9 mouse cellular contexts compared by ENCODE assay signal in the genomic region with DNA sequence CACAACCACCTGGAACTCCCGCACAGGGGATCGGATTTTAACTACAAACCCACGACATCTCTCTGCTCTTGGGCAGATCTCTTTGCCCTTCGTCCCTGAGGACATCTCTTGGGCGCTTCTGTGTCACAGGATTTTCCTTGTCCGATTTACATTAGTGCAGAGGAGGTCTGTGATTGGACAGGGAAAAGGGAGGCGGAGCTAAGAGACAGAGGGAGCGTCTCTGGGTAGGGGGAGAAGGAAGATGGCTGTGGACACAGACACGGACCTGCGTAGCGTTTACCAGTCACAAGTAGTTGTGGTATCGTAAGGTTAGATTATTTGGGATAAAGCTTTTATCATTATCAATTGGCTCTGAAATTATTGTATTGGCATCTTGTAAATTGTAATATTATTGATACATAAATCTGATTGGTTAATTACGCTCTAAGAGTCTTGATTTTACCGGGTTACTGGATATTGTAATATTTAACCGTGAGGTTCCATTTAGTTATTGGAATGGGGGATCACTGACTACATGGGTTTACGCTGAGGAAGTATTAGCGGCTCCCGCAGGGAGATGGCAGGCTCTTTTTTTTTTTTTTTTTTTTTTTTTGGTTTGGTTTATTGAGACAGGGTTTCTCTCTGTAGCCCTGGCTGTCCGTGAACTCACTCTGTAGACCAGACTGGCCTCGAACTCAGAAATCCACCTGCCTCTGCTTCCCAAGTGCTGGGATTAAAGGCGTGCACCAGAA. TPM values are rescaled to one million over a fixed set of nuclear protein-coding genes. Genes with fewer than 3 reads are reported as not detected.
A peak's percentile ranks its signal among the peaks of the same experiment; 100 is the strongest.
DNase-seq lines count a peak whose midpoint lies in the region; ATAC-seq lines count a peak whose summit lies in the region.
"Had no signal": no experiment of that assay in that cellular context is flagged by ENCODE, and none has a peak within 500 bp of the region (broad histone marks: within the 10 kb centered on the region; RNA-seq: fewer than 3 reads in every experiment).

No protein-coding gene starts in this region.

- H3K9me3 ChIP-seq in liver, embryonic 12.5 days (replicated peaks): no peaks in the 10 kb centered on the region
- no peaks in the 10 kb centered on the region for H3K9me3 ChIP-seq in embryonic facial prominence, embryonic 15.5 days (replicated peaks)
- H3K9me3 ChIP-seq in limb, embryonic 12.5 days: no peaks in the 10 kb centered on the region
- no peaks in the 10 kb centered on the region for H3K9me3 ChIP-seq in stomach, embryonic 15.5 days

- no peak for ATAC-seq in liver, embryonic 12.5 days
- no peak for ATAC-seq in embryonic facial prominence, embryonic 15.5 days (ENCODE audit: insufficient number of reproducible peaks, low FRiP score, low TSS enrichment, low read depth)
- ATAC-seq in limb, embryonic 12.5 days (ENCODE audit: insufficient number of reproducible peaks, insufficient read depth, low FRiP score, low TSS enrichment, low read depth): no peak
- ATAC-seq in stomach, embryonic 15.5 days (ENCODE audit: insufficient read depth, low FRiP score, low read depth): no peak

- H3K4me1 ChIP-seq in liver, embryonic 12.5 days: peaks cover 12% of the 10 kb centered on the region; the same call in 1 of the 2 replicates
- H3K4me1 ChIP-seq in embryonic facial prominence, embryonic 15.5 days: 0 out of 2 replicates have a peak, but pooled peaks cover 3% of the 10 kb centered on the region
- H3K4me1 ChIP-seq in limb, embryonic 12.5 days (replicated peaks): no peaks in the 10 kb centered on the region
- no peaks in the 10 kb centered on the region for H3K4me1 ChIP-seq in stomach, embryonic 15.5 days

- 0 out of 2 replicates have a peak, but pooled peaks cover 3% of the 10 kb centered on the region for H3K27me3 ChIP-seq in liver, embryonic 12.5 days (replicated peaks)
- no peaks in the 10 kb centered on the region for H3K27me3 ChIP-seq in embryonic facial prominence, embryonic 15.5 days
- no peaks in the 10 kb centered on the region for H3K27me3 ChIP-seq in limb, embryonic 12.5 days
- H3K27me3 ChIP-seq in stomach, embryonic 15.5 days (replicated peaks): no peaks in the 10 kb centered on the region

- no peak overlapping the region for H3K4me3 ChIP-seq in liver, embryonic 12.5 days
- peak overlapping the region; percentile 21 for H3K4me3 ChIP-seq in embryonic facial prominence, embryonic 15.5 days (replicated peaks)
- H3K4me3 ChIP-seq in limb, embryonic 12.5 days (replicated peaks): 0 out of 2 replicates have a peak overlapping the region, but pooled peaks have one; percentile 7
- H3K4me3 ChIP-seq in stomach, embryonic 15.5 days (replicated peaks): peak overlapping the region; percentile 19; the same call in 1 of the 2 replicates

- no peaks in the 10 kb centered on the region for H3K36me3 ChIP-seq in liver, embryonic 12.5 days
- H3K36me3 ChIP-seq in embryonic facial prominence, embryonic 15.5 days: no peaks in the 10 kb centered on the region
- H3K36me3 ChIP-seq in limb, embryonic 12.5 days: no peaks in the 10 kb centered on the region
- no peaks in the 10 kb centered on the region for H3K36me3 ChIP-seq in stomach, embryonic 15.5 days

- no peak for DNase-seq in liver
- no peak for DNase-seq in adrenal gland, adult 8-10 months
- no peak for DNase-seq in spleen, adult 12 weeks (ENCODE audit: low spot score)
- no peak for DNase-seq in lung, postnatal 36 days
- DNase-seq: left cerebral cortex, postnatal 4 days had no signal

- no peak overlapping the region for H3K27ac ChIP-seq in liver, embryonic 12.5 days
- no peak overlapping the region for H3K27ac ChIP-seq in embryonic facial prominence, embryonic 15.5 days (replicated peaks)
- H3K27ac ChIP-seq in limb, embryonic 12.5 days: no peak overlapping the region
- no peak overlapping the region for H3K27ac ChIP-seq in stomach, embryonic 15.5 days

- H3K9ac ChIP-seq in liver, embryonic 12.5 days: no peak overlapping the region
- no peak overlapping the region for H3K9ac ChIP-seq in embryonic facial prominence, embryonic 15.5 days
- no peak overlapping the region for H3K9ac ChIP-seq in limb, embryonic 12.5 days (replicated peaks)
- H3K9ac ChIP-seq in stomach, embryonic 15.5 days: no peak overlapping the region

- peak overlapping the region; percentile 37 for H3K4me2 ChIP-seq in liver, embryonic 12.5 days
- peak overlapping the region; percentile 40 for H3K4me2 ChIP-seq in embryonic facial prominence, embryonic 15.5 days (replicated peaks)
- peak overlapping the region; percentile 36 for H3K4me2 ChIP-seq in limb, embryonic 12.5 days
- peak overlapping the region; percentile 37 for H3K4me2 ChIP-seq in stomach, embryonic 15.5 days

- 32% methylated on average over 21 of the region's 21 CpGs for WGBS in liver, embryonic 12.5 days (ENCODE audit: insufficient replicate concordance)
- WGBS in embryonic facial prominence, embryonic 15.5 days: 26% methylated on average over 21 of the region's 21 CpGs
- WGBS in limb, embryonic 12.5 days: 40% methylated on average over 21 of the region's 21 CpGs
- 33% methylated on average over 21 of the region's 21 CpGs for WGBS in stomach, embryonic 15.5 days

RNA-seq across cellular contexts. Expression of a gene that starts 7.3 kb away (rescaled TPM):
- 4.4 and 4.5 TPM in 2 replicates for polyA plus RNA-seq in liver, embryonic 12.5 days (2016; fragmentation: Nextera tagmentation; extraction: Ambion mirVana)
- polyA plus RNA-seq in embryonic facial prominence, embryonic 15.5 days (2015; fragmentation: Nextera tagmentation; extraction: Ambion mirVana): 0.47 and 0.67 TPM in 2 replicates
- polyA plus RNA-seq in limb, embryonic 12.5 days (2016; fragmentation: Nextera tagmentation; extraction: Ambion mirVana): 0.54 and 0.63 TPM in 2 replicates
- 1.9 and 2.2 TPM in 2 replicates for polyA plus RNA-seq in stomach, embryonic 15.5 days (2015; fragmentation: Nextera tagmentation; extraction: Ambion mirVana)
- total RNA-seq in adrenal gland, adult 8-10 months (2022): 10 to 100 TPM; 28.1 to 44.4 (median 34.4) TPM

RNA-seq across cellular contexts. Expression of a gene that starts 21.0 kb away (rescaled TPM):
- polyA plus RNA-seq in liver, embryonic 12.5 days (2016; fragmentation: Nextera tagmentation; extraction: Ambion mirVana): 4.1 and 5.0 TPM in 2 replicates
- polyA plus RNA-seq in embryonic facial prominence, embryonic 15.5 days (2015; fragmentation: Nextera tagmentation; extraction: Ambion mirVana): 8.2 and 9.0 TPM in 2 replicates
- 10.3 and 10.9 TPM in 2 replicates for polyA plus RNA-seq in limb, embryonic 12.5 days (2016; fragmentation: Nextera tagmentation; extraction: Ambion mirVana)
- 6.8 TPM in 2 replicates for polyA plus RNA-seq in stomach, embryonic 15.5 days (2015; fragmentation: Nextera tagmentation; extraction: Ambion mirVana)
- total RNA-seq in adrenal gland, adult 8-10 months (2022): 10 to 100 TPM; 55.0 to 89.1 (median 73.7) TPM

RNA-seq across cellular contexts. Expression of a gene that starts 26.6 kb away (rescaled TPM):
- 4.5 and 4.6 TPM in 2 replicates for polyA plus RNA-seq in liver, embryonic 12.5 days (2016; fragmentation: Nextera tagmentation; extraction: Ambion mirVana)
- polyA plus RNA-seq in embryonic facial prominence, embryonic 15.5 days (2015; fragmentation: Nextera tagmentation; extraction: Ambion mirVana): 5.1 and 6.1 TPM in 2 replicates
- 0.56 and 0.61 TPM in 2 replicates for polyA plus RNA-seq in limb, embryonic 12.5 days (2016; fragmentation: Nextera tagmentation; extraction: Ambion mirVana)
- polyA plus RNA-seq in stomach, embryonic 15.5 days (2015; fragmentation: Nextera tagmentation; extraction: Ambion mirVana): 4.5 and 6.6 TPM in 2 replicates
- 100 to 1,000 TPM in 2 of 4 experiments, 10 to 100 TPM in 2; 48.6 to 131 (median 88.7) TPM for total RNA-seq in adrenal gland, adult 8-10 months (2022)

RNA-seq across cellular contexts. Expression of a gene that starts 56.6 kb away (rescaled TPM):
- polyA plus RNA-seq in liver, embryonic 12.5 days (2016; fragmentation: Nextera tagmentation; extraction: Ambion mirVana): 15.9 and 16.6 TPM in 2 replicates
- 5.7 and 9.0 TPM in 2 replicates for polyA plus RNA-seq in embryonic facial prominence, embryonic 15.5 days (2015; fragmentation: Nextera tagmentation; extraction: Ambion mirVana)
- polyA plus RNA-seq in limb, embryonic 12.5 days (2016; fragmentation: Nextera tagmentation; extraction: Ambion mirVana): 0.85 and 1.4 TPM in 2 replicates
- polyA plus RNA-seq in stomach, embryonic 15.5 days (2015; fragmentation: Nextera tagmentation; extraction: Ambion mirVana): 5.6 and 9.9 TPM in 2 replicates
- total RNA-seq in adrenal gland, adult 8-10 months (2022): 100 to 1,000 TPM in 1 of 4 experiments, 10 to 100 TPM in 3; 46.9 to 107 (median 72.7) TPM
